Mouse (Mus musculus): ENCODE data around the gene Pfkm.

Pfkm gene

GRCm38 (mm10) chr15:98139763-98140162 is 47.4 kb downstream of the Pfkm start:
- no peak for DNase-seq (ENCODE audit: low spot score)

GRCm38 (mm10) chr15:98140809-98141208 is 48.4 kb downstream of the Pfkm start:
- DNase-seq (ENCODE audit: low spot score): no peak

- DNase-seq (ENCODE audit: low spot score): no peak
These were observed 50.1 kb downstream of the Pfkm start for GRCm38 (mm10) chr15:98142515-98142914.

GRCm38 (mm10) chr15:98144861-98145507 is 52.6 kb downstream of the Pfkm start:
- no peak for DNase-seq (ENCODE audit: low spot score)

- DNase-seq (ENCODE audit: low spot score): peak; percentile 88
These were observed 53.3 kb downstream of the Pfkm start for GRCm38 (mm10) chr15:98145559-98146181.

GRCm38 (mm10) chr15:98148356-98148755 is 56.0 kb downstream of the Pfkm start:
- no peak for DNase-seq (ENCODE audit: low spot score)

GRCm38 (mm10) chr15:98149166-98149602 is 56.8 kb downstream of the Pfkm start:
- no peak for DNase-seq (ENCODE audit: low spot score)

GRCm38 (mm10) chr15:98152916-98153315 is 60.5 kb downstream of the Pfkm start:
- no peak for DNase-seq (ENCODE audit: low spot score)

- no peak for DNase-seq (ENCODE audit: low spot score)
These were observed 61.2 kb downstream of the Pfkm start for GRCm38 (mm10) chr15:98153625-98154024.

GRCm38 (mm10) chr15:98154146-98154545 is 61.8 kb downstream of the Pfkm start:
- DNase-seq (ENCODE audit: low spot score): no peak

GRCm38 (mm10) chr15:98154631-98155030 is 62.2 kb downstream of the Pfkm start:
- no peak for DNase-seq (ENCODE audit: low spot score)

GRCm38 (mm10) chr15:98155272-98155671 is 62.9 kb downstream of the Pfkm start:
- no peak for DNase-seq (ENCODE audit: low spot score)

GRCm38 (mm10) chr15:98155944-98156343 is 63.6 kb downstream of the Pfkm start:
- DNase-seq (ENCODE audit: low spot score): no peak

- DNase-seq (ENCODE audit: low spot score): no peak
These were observed 64.9 kb downstream of the Pfkm start for GRCm38 (mm10) chr15:98157253-98157652.

GRCm38 (mm10) chr15:98161026-98161805 is 68.8 kb downstream of the Pfkm start:
- DNase-seq (ENCODE audit: low spot score): no peak

GRCm38 (mm10) chr15:98162561-98162960 is 70.2 kb downstream of the Pfkm start:
- no peak for DNase-seq (ENCODE audit: low spot score)

GRCm38 (mm10) chr15:98165525-98165924 is 73.1 kb downstream of the Pfkm start, which contains the start of gene Asb8:
TSS of gene Asb8 (minus strand) at chr15:98165625.
- no peak for DNase-seq (ENCODE audit: low spot score)

- no peak for DNase-seq (ENCODE audit: low spot score)
These were observed 74.7 kb downstream of the Pfkm start, which contains the start of gene Ccdc184 for GRCm38 (mm10) chr15:98166963-98167644. TSS of gene Ccdc184 (plus strand) at chr15:98167158.

GRCm38 (mm10) chr15:98167645-98168621 is 75.5 kb downstream of the Pfkm start:
- DNase-seq (ENCODE audit: low spot score): peak; percentile 87

- DNase-seq (ENCODE audit: low spot score): no peak
These were observed 76.2 kb downstream of the Pfkm start for GRCm38 (mm10) chr15:98168622-98169004.

- peak; percentile 56 for DNase-seq (ENCODE audit: low spot score)
These were observed 78.0 kb downstream of the Pfkm start for GRCm38 (mm10) chr15:98170365-98170764.

Data from left cerebral cortex, adult 11 months (tissue).